Mouse (Mus musculus): ENCODE results near the gene Smim8. TPM values are rescaled to one million over a fixed set of nuclear protein-coding genes. Genes with fewer than 3 reads are reported as not detected.
A peak's percentile ranks its signal among the peaks of the same experiment; 100 is the strongest.
"Not testable (repeated sequence)": the region's sequence is repeated elsewhere in the genome, so short reads cannot be mapped to it uniquely, and the experiment has no call there.

Smim8 gene
- total RNA-seq (2022) = 10 to 100 TPM; 16.6 to 23.7 (median 21.4) TPM

GRCm38 (mm10) chr4:34777677-34778527 lies at the start of gene Smim8:
TSS of gene Smim8 (minus strand) at chr4:34778423.
- peak; percentile 78 to 88 for DNase-seq (ENCODE audit: low spot score in 2 of 2)

DNA sequence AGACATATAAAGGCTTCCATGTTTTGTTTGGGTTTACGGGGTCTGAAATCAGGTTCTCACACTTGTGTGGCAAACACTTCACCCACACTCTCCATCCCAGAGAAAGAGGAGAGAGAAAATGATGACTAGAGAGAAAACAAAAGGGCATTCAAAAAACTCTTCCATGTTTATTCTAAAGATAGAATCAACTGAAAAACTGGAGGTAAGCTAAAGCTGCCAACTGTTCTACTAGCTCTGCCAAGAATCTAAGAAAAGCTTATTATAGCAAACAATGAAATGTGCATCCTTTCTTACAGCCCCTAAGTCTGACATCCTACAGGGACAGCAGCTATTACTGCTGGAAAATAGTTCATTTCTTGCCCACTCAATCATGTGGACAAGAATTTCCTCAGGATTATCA lies 45.7 kb upstream of the Smim8 start:
- no peak for DNase-seq (ENCODE audit: low spot score in 2 of 2)

- DNase-seq (ENCODE audit: low spot score in 2 of 2) = no peak
These were observed 41.7 kb upstream of the Smim8 start for GRCm38 (mm10) chr4:34819904-34820303.

DNA sequence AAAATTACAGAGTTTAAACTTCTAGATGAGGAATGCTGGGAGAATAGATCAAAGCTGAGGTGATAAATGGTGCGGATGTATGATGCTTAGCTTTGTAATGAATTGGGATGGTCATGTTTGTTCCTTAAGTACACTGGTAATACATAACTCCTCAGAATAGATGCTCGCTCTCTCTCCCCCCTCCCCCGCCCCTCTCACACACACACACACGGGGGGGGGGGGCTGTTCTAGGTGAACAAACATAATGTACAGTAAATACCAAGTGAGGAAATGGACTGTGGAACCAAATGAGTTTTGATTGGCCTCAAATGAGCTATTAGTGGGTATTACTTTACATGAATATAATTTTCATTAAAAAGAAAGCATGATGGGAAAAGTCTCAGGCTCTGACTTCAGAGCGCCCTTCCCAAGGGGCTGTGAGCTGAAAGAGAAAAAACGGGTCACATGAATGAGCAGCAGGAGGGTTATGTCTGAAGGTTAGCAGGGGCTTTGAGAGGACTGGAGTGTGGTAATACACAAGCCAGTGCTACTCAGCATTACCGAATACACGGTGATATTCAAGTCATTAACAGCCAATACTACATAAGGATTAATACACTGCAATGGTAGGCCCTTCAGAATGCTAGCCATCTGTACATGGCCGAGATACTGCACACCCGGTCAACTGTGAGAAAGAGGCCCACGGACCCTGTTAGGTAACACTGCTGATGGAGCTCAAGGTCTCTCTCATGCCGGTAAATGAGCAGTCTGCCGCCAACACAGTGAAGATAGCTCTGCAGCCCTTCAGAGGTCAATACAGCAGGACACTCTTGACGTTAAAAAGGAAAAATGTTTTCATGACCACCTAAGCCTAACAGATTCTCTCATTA lies 23.2 kb upstream of the Smim8 start:
- no peak for DNase-seq (ENCODE audit: low spot score in 2 of 2)

DNA sequence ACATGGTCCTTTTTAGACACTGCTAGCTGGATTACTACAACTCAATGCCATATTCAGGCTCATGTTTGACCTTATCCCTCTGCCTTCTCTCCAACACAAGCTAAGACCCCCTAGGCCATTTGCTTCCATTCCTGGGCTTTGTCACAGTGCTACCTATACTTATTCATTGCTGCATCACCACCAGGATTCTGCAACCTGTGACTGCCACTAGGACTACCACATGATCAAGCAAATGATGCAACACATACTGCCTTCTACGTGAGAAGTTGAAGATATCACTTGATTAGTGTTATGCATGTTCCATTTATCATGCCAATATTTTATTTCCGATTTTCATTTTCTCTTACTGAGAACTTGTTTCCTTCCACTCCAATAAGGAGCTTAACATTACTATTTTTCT lies 19.8 kb upstream of the Smim8 start:
- no peak for DNase-seq (ENCODE audit: low spot score in 2 of 2)

DNA sequence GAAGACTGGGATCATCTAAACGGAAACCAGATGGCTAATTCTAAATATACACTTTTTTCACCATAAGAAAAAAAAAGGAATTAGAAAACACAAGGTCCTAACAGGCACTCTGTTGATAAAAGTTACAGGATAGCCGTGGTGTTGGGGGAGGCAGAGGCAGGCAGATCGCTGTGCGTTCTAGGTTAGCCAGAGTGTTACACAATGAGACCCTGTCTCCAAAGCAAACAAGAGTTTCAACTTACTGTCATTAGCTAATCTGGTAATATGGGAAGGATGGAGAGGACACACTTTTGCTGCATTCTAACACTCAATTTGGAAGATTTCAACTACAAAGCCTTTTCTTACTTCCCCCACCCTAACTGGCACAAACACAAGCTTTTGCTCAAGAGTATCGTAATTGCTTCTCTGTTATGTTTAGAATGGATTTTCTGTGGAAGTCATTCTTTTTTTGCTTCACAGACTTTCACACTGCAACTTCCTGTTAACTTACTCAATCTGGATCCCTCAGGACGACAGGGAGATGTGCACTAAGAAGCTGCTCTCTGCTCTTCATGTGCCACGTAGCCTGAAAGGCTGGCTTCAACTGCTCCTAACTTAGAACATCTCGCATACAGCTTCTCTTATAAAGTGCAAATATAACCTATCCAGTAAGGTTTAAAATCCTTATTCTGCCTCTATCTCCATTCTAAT lies 19.2 kb upstream of the Smim8 start:
- DNase-seq (ENCODE audit: low spot score in 2 of 2) = no peak

DNA sequence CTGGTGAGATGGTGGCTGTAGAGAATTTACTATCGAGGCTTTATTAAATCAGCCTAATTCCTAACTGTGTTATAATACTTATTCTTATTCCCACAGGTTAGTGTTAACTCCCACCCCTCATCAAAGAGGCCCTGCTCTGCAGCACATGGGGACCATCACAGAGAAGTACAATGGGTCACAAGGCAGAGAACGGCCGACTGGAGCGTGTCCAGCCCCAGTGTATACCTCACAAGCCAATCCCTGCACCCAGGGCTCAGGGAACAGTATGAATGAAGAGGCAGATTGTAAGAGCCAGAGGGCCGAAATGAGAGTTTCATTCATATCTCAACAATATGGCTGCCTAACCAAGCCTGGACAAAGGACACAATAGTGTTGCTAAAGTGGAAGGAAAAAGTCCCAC lies 18.1 kb upstream of the Smim8 start:
- DNase-seq (ENCODE audit: low spot score in 2 of 2) = no peak

DNA sequence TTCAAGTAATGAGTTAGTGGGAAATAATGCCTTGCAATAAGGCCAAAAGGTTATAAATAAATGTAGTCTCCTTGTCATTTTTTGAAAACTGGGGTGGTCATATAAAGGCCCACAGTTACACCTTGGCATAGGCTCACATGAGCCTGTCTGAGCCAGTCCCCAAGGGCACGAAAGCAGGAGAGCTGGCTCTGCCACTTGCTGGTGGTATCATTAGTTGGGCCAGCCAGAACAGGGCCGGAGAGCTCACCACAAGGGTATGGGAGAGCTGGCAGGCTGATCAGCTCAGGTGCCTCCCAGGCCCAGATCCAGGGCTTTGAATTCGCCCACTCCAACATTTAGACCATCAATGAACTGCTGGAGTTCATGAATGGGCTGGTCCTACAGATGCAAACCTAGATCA lies 8.3 kb upstream of the Smim8 start:
- no peak for DNase-seq (ENCODE audit: low spot score in 2 of 2)

- DNase-seq (ENCODE audit: low spot score in 2 of 2) = no peak
These were observed 7.4 kb upstream of the Smim8 start for GRCm38 (mm10) chr4:34785646-34786045.

DNA sequence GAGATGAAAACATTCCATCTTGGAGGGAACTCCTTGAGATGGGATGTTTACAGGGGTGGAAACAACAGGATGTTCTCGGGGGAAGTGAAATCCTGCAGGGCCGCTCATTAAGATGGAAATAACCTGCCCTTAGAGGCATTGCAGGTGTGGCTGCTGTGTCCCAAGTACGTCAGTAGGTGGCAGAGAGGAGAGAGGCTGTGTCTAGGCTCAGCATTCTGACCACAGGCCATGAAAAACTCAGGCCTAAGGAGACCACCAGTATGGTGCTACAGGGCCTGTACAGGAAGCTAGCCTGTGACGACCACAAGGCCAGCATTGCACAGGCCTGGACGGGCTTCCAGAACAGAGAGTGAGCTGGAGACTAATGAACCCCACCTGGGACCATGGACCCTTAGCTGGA lies 6.6 kb upstream of the Smim8 start:
- no peak for DNase-seq (ENCODE audit: low spot score in 2 of 2)

GRCm38 (mm10) chr4:34782730-34783129 lies 4.5 kb upstream of the Smim8 start:
- no peak for DNase-seq (ENCODE audit: low spot score in 2 of 2)

- no peak for DNase-seq (ENCODE audit: low spot score in 2 of 2)
These were observed 6.4 kb downstream of the Smim8 start for GRCm38 (mm10) chr4:34771652-34772371.

GRCm38 (mm10) chr4:34756163-34756562 lies 22.1 kb downstream of the Smim8 start, which contains the start of gene Gm136:
TSS of gene Gm136 (minus strand) at chr4:34756263.
- no peak for DNase-seq (ENCODE audit: low spot score in 2 of 2)

- DNase-seq (ENCODE audit: low spot score in 2 of 2) = no peak
These were observed 29.0 kb downstream of the Smim8 start for GRCm38 (mm10) chr4:34749236-34749635.

DNA sequence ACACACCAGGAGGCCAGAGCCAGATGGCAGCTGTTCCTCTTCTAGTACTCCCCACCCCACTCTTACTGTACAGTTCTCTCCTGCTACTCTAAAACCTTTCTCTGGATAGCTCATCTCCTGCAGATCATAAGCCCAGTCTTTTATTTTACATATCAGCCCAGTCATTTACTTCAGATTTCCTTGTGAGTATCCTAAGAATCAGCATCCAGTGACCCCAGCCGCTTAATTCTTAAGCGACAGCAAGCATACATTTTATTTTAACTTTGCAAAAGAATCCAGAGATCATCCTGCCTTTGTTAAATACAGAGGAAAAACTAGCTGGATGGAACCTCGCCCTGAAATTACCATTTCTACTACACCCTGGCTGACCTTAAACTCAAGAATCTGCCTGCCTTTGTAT lies 43.8 kb downstream of the Smim8 start:
- no peak for DNase-seq (ENCODE audit: low spot score in 2 of 2)

DNA sequence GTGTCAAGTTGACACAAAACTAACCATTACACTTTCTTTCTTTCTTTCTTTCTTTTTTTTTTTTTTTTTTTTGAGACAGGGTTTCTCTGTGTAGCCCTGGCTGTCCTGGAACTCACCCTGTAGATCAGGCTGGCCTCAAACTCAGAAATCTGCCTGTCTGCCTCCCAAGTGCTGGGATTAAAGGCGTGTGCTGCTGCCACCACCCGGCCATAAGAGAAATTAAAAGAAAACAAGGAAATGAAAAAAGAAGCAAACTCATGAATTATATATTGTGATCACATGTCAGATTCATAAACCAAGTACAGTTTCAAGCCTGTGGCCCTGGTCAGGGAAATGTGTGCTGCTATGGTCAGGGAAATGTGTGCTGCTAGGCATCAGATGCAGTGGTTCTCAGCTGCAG lies 44.8 kb downstream of the Smim8 start:
- not testable (repeated sequence) for DNase-seq (ENCODE audit: low spot score in 2 of 2)

DNA sequence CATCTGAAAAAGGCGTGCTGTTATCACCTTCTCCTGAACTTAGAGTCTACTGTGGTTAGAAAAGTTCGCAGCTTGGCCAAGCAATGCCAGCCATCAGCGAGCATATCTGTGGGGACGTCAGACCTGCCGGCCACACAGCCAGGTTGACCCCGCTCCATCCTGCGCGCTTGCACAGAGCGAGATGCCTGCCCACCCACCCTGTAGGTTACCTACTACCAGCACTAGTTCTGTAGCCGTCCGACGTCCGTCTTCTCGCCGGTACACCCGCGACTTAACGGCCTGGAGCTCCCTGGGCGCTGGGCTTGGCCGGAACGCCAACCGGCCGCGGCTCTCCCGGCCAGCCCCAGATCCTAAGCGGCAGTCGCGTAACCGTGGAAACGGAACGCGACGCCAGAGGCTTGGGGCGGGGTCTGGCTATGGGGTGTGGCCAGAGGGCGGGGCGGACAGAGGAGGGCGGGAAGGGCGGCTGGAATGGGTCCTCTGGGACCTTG lies 48.3 kb downstream of the Smim8 start, which contains the start of gene Cfap206:
Cfap206 (minus strand) TSS at position 356 of the 491 bp plus-strand sequence.
- DNase-seq (ENCODE audit: low spot score in 2 of 2) = no peak

GRCm38 (mm10) chr4:34725710-34726109 lies 52.5 kb downstream of the Smim8 start:
- not testable (repeated sequence) for DNase-seq (ENCODE audit: low spot score in 2 of 2)

GRCm38 (mm10) chr4:34724306-34724705 lies 53.9 kb downstream of the Smim8 start:
- no peak for DNase-seq (ENCODE audit: low spot score in 2 of 2)

DNA sequence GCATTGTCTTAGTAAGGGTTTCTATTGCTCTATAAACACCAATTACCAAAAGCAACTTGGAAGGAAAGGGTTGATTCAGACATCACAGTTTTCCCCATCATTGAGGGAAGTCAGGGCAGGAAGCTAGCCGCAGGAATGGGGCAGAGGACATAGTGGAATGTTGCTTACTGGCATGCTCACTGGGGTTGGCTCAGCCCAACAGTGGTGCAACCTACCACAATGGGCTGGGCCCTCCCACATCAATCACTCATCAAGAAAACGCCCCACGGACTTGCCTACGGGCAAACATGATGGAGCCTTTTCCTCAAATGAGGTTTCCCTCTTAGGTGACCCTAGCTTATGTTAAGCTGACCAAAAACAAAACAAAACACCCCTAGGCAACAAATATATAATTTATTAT lies 55.0 kb downstream of the Smim8 start:
- no peak for DNase-seq (ENCODE audit: low spot score in 2 of 2)
